Mouse (Mus musculus) naive thymus-derived CD4-positive, alpha-beta T cell, adult 2 months (primary cell): ENCODE results near the gene Oprm1.

ENCODE experiments used
- DNase-seq: peaks from one replicate; pipeline ENCODE4 v3.0.0-alpha.2; 2011; ENCODE audit warnings: low read depth

Gene Oprm1

GRCm38 (mm10) chr10:6895796-6896195, 137.5 kb downstream of the Oprm1 start:
- DNase-seq = no peak

DNA sequence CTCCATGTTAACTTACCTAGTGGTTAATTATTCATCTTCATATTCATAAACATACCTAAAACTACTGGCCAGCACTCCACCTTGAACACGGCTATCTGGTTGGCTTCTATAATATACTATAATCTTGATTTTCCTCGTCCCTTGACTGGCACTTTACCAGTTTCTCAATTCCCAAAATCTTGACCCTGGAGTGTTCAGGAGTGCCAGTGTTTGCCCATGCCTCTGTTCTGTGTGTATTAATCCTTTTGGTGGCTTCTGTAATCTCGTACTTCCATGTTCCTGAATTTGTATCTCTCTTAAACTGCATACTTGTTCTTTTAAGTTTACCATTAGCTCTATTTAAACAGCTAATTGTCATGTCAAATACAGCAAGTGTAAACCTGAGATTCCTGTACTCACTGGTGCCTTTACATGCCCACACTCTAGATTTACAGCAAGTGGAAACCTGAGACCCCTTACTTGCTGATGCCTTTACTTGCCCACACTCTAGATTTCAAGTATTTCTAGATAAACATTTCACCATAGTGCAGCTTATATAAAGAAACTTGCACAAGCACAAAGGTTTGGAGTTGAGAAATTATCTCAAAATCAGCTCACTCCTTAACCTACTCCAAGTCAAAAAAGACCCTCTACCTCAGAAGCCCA, 138.5 kb downstream of the Oprm1 start:
- no peak for DNase-seq

GRCm38 (mm10) chr10:6900126-6900525, 141.8 kb downstream of the Oprm1 start:
- DNase-seq = no peak

DNA sequence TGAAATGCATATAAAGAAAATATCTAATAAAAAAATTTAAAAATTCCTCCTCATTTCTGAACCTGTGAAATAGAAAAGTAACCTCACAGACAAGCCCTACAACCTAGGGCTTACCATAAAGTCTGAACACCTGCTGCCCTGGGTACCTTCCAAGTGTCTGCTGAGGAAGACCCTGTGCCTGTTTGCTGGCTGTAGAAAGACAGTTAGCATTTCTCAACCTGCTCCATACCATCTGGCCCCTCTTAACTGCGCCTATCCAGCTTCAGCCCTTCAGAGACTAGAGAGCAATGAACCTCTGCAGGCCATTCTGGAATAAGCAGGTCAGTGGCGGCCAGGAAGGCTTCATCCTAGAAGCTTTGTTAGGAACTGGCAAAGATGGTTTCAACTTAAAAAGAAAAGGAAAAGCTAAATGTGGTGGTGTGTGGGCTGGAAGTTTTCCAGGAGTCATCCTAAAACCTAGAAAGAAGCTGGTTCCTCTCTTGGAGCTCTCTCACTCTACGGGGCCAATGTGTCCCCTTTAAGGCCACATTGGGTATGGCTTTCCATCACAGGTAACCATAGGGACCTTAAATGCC, 143.6 kb downstream of the Oprm1 start:
- no peak for DNase-seq

- DNase-seq = no peak
These were observed 151.5 kb downstream of the Oprm1 start for GRCm38 (mm10) chr10:6909763-6910162.

DNA sequence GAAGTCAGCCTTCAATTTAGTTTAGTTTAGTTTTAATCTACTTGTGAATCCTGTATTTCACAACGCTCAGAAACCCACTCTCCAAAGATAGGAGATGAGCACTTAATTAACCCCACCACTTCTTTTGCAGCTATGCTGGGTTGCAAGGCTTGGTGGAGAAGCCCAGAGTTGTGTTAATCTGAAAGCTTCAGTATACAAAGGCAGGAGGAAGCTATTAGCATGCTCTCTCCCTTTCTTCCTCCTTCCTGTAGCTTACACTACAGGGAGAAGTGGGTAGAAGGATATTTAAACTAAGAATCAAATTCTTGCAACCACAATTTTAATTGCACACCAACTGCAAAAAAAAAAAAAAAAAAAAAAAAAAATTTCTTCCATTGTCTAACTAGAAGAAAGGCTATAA, 157.7 kb downstream of the Oprm1 start:
- DNase-seq = no peak

- DNase-seq = no peak
These were observed 158.4 kb downstream of the Oprm1 start for GRCm38 (mm10) chr10:6916545-6917257.

- no peak for DNase-seq
These were observed 168.4 kb downstream of the Oprm1 start for GRCm38 (mm10) chr10:6926724-6927123.

- DNase-seq = no peak
These were observed 169.4 kb downstream of the Oprm1 start for GRCm38 (mm10) chr10:6927600-6928223.

- no peak for DNase-seq
These were observed 170.6 kb downstream of the Oprm1 start for GRCm38 (mm10) chr10:6928905-6929304.

DNA sequence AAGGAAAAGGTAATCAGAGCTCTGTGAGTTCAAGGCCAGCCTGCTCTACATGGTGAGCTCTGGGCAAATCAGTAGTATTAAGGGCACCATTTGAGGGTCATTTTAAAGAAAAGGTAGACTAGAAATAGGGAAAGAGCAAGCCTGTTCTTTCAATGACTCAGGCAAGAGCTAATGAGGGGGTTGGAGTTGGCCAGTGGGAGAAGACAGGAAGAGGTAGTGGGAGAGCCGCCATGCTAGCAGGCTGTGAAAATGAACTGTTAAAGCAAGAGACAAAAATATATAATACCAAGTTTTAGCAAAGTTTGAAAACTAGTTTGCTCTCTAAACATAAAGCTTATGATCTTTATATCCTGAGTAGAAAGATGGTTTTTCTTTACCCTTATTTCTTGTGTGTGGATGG, 172.1 kb downstream of the Oprm1 start:
- DNase-seq = no peak

DNA sequence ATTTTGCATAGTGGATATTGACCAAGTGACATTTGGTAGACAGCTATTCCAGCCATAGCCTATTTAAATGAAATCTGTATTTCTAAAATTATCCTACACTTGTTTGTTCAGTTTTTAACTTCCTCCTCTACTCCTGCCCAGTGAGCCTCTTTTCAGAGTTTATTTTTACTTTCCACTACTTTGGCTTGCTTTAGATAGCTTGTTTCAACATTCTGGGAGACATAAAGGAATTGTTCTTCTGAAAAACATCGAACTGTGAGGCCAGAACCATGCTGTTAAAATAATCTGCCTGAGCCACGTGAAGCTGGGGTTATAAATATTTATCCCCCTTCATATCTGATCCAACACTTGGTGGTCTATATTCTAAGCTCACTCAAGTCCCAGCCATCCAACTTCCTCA, 172.6 kb downstream of the Oprm1 start:
- DNase-seq = no peak

DNA sequence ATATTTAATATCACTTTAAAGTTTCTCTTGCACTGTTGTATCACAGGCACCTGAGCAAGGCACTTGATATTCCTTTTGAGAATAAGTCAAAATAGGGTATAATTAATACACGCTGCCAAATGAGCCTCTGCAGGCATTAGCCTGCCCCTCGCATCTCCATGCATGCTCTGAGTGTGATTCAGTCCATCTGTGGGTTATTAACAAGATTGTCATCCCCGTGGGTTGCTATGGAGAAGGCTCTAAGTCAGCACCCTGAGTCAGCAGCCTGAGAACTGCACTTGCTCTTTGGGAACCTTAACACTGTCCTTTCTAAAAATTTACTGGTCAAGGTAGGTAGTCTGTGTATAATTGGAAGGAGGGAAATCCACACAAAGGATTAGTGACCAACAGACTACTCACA, 176.5 kb downstream of the Oprm1 start:
- no peak for DNase-seq

DNA sequence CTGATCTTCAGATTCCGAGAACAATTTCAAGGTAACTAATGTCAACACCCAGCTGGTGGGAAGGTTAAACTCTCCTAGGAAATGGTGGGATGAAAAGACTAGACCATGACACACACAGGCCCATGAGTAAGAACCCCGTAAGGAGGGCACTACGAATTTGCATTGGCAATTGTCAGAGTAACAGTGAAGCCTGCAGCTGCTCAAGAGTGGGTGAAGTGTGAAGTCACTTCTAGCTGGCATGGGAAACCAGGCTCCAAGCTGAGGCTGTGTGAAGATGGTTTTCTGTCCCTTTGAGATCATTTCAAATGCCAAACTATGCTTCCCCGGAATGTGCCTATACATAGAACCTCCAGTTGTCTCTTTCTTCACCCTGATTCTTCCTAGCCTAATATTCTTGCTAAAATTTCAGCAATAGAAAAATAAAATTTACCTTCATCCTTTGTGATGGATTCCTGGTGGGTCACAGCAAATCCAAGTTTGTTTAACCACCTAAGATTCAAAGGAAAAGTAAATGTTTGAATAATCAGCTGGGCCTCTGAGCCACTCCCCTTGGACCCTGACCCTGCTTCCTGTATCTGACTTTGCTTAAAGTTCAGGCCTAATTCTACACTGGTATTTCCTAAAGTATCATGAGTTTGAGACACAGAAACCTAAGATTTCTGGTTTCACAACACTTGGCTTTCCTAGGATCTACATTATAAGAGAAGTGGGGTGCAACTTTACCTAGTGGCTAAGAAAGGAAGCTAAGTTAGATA, 178.5 kb downstream of the Oprm1 start:
- DNase-seq = no peak

- no peak for DNase-seq
These were observed 194.8 kb downstream of the Oprm1 start for GRCm38 (mm10) chr10:6953115-6953514.

GRCm38 (mm10) chr10:6954533-6954932, 196.2 kb downstream of the Oprm1 start:
- peak; percentile 70 for DNase-seq

DNA sequence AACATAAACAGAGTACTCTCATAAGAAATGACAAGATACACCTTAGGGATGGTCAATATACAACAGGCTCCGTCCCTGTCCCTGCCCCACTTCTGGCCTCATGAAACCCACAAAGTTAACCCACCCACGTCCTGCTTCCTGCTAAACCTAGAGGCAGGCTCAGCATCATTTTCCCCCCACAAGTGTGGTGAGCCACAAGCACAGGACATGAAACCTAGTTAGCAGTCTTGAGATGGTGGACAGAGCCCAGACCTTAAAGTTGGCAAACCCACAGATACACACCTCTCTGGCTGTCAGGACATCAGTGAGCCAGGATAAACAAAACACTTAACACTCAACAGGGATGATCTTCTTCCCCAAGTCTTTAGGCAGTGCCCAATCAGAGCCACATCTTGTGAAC, 198.1 kb downstream of the Oprm1 start:
- no peak for DNase-seq

DNA sequence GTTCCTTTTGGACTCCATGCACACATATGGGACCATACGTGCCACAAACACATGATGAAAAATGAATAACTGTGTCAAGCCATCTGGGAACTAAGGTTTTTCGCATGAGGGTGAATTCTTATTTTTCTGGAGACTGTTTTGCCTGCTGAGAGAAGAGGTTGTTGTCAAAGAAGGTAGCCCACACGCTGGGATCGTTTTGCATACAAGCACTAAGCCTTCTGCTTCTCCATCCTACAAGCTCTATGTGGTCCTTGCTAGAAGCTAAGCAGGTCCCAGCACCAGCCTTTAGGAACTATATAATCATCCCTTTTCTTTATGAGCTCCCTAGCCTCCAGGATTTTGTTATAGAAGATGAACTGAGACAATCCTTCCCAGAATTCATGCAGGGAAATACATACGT, 200.5 kb downstream of the Oprm1 start:
- DNase-seq = no peak

DNA sequence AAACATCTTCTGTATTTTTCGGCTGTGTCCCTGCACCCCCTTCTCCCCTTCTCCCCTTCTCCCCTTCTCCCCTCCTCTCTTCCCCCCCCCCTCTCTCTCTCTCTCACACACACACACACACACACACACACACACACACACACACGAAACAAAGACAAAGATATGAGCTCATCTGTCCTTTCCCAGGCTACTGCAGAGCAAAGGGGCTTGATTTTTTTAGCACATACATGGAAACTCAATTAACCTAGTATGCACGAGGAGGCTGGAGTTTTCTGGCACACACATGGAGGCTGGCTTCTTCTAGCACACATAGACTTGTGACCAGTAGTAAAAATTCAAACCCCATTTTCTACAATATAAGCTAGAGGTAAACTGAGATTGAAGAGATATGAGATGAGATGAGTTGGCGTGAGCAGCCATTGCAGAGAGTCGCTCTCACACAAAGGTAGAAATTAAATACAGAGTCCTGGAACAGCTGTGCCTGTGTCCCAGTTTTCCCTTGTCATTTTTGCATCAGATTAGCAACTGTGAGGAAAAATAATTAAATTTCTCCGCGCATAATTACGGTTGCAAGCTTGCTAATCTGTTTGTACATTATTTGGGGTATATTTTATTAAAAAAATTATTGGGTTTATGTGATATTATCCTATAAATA, 209.4 kb downstream of the Oprm1 start:
- DNase-seq = no peak

DNA sequence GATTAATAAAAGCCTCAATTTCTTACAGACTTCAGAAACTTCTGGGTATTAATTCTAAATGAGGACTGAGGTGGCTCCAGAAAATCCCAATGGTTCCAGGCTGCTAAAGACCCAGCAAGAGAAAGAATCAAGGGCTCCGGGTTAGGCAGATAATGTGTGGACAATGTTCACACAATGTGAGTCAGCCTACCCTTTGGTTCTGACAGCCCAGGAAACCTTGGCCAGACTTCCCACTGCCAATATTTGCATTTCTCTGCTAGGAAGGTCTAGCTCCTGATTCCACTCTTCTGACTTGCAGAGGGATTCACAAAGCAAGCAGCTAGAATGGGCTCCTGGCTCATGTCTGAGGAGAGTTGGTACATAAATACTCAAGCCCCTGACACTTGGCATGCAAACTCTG, 210.0 kb downstream of the Oprm1 start:
- DNase-seq = no peak

DNA sequence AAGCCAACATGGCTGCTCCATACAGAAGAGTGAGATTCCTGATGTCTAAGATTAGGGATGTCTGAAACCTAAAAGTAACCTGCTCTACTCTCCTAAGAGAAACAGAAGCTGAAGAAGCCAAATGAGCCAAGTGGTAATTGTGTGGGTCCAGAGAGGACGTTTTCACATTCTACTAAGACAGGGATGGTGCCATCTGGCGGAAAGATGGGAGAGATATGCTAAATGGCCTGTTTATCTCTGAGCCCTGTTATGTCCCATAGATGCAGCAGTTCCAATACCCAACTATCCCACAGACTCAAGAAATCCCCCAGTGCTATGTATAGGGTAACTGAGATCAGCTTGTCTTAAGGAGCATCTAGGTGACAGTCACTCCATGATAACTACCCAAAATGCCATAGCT, 219.5 kb downstream of the Oprm1 start:
- DNase-seq = peak; percentile 51

DNA sequence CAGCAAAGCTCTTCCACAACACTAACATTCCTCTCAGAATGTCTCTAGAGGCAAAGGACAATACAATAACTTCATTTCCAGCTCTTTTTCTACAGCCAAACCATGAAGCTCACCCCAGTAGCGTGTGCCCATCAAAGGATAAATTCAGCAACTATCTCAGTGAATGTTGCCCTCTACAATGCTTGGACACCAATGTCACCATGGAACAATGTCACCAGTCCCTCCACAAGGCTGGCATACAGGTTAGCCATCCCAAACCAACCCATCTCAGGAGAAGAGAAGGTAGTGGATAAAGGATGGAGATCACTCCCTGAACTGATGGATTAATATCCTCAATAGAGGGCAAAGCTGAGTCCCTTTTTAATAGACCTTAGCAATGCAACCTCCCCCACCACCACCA, 220.4 kb downstream of the Oprm1 start:
- DNase-seq = no peak
